Mouse (Mus musculus) central nervous system, embryonic 18 days (tissue): ENCODE results near the gene Pfas. TPM values are rescaled to one million over a fixed set of nuclear protein-coding genes. Genes with fewer than 3 reads are reported as not detected.

Experiments used
- polyA plus RNA-seq: library from polyadenylated mRNA; depleted of rRNA; stranded (reverse); fragments of >200 nt; gene quantifications from 2 replicates; pipeline ENCODE4 v1.2.3, GENCODE M21; 2012; rRNA removed

Pfas gene
- 21.3 and 22.2 TPM in 2 replicates for polyA plus RNA-seq

GRCm38 (mm10) chr11:69008182-69009121, at the start of gene Pfas:
Gene Pfas, minus strand, starts transcription at chr11:69008460.

GRCm38 (mm10) chr11:69045531-69046394, 37.5 kb upstream of the Pfas start, which contains the start of gene Aurkb:
Gene Aurkb, plus strand, starts transcription at chr11:69045647.

DNA sequence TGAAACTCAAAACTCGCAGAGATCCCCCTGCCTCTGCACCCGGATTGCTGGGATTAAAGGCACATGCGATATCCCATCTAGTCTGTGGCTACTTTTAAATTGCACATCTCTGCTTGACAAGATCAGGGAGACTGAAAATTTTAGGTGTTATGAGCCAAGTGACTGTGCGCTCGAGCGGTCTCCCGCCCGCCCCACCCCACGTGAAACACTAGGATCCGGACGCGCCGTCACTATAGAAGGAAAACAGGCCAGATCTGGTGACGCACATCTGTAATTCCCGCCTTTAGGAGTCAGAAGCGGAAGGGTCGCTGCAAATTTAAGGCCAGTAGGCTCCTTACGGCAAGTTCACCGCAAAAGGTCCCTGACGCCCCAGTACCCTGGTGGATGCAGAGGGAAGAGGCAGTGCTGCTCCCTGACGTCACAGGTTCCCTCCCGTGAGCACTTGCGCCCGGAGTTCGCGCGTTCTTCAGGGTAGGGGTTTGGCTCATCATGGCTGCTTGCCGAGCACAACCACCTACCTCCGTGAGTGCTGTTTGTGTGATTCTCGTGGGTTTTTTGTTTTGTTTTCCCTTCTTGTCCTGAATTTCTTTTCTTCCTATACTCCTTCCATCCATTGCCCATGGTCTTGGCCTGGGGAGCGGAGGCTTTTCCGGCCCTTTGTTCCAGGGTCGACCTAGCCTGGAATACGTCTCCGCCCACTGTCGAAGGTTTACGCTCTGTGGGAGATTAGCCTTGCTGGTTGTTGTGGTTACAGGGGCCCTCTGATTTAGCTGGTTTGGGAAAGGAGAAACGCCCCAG, 7.6 kb upstream of the Pfas start, which contains the start of gene Ctc1:
Gene Ctc1 (plus strand): TSS at position 268 of the 798 bp plus-strand sequence.

DNA sequence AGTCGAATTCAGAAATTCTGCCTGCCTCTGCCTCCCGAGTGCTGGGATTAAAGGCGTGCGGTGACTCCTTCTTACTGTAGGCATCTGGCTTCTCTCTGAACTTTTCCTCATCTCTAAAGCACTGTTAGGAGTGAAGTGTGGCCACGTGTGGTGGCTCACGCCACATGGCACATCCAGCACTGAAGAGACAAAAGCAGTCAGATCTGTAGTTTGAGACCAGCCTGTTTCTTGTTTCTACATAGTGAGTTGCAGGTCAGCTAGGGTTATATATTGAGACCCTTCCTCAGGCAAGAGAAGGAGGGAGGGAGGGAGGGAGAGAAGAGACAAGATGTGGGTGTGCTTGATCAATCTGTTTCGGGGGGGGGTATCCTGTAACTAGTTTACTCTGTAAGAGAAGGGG, 33.2 kb downstream of the Pfas start, which contains the start of gene Rangrf:
Gene Rangrf (minus strand): TSS at position 101 of the 400 bp plus-strand sequence.

GRCm38 (mm10) chr11:68967337-68968282, 40.6 kb downstream of the Pfas start, which contains the start of gene Slc25a35:
Gene Slc25a35, plus strand, starts transcription at chr11:68968131.

GRCm38 (mm10) chr11:68957308-68957707, 51.0 kb downstream of the Pfas start, which contains the start of gene Arhgef15:
Gene Arhgef15, minus strand, starts transcription at chr11:68957480.

Other genes starting within 250 kb of the Pfas start
- gene Ndel1, start 136.6 kb downstream of the Pfas start, polyA plus RNA-seq, result 82.7 and 83.6 TPM in 2 replicates
- 0.05 and 0.34 TPM in 2 replicates for gene Rnf222, start 119.9 kb downstream of the Pfas start, polyA plus RNA-seq
- 2,315 and 2,419 TPM in 2 replicates for gene Rpl26, start 106.9 kb downstream of the Pfas start, polyA plus RNA-seq
- gene Odf4, start 81.4 kb downstream of the Pfas start, polyA plus RNA-seq, result 3.6 and 4.3 TPM in 2 replicates
- 32.4 and 33.6 TPM in 2 replicates for gene Arhgef15, start 51.0 kb downstream of the Pfas start, polyA plus RNA-seq
- gene Slc25a35, start 40.3 kb downstream of the Pfas start, polyA plus RNA-seq, result 2.6 and 2.7 TPM in 2 replicates
- 26.9 and 31.1 TPM in 2 replicates for gene Rangrf, start 33.3 kb downstream of the Pfas start, polyA plus RNA-seq
- gene Ctc1, start 7.5 kb upstream of the Pfas start, polyA plus RNA-seq, result 102 and 109 TPM in 2 replicates
- gene Aurkb, start 37.2 kb upstream of the Pfas start, polyA plus RNA-seq, result 16.9 and 19.1 TPM in 2 replicates
- gene Borcs6, start 51.3 kb upstream of the Pfas start, polyA plus RNA-seq, result 25.1 and 25.6 TPM in 2 replicates
- gene Tmem107, start 62.3 kb upstream of the Pfas start, polyA plus RNA-seq, result 32.3 and 33.9 TPM in 2 replicates
- 324 and 361 TPM in 2 replicates for gene Vamp2, start 80.0 kb upstream of the Pfas start, polyA plus RNA-seq
- gene Per1, start 86.8 kb upstream of the Pfas start, polyA plus RNA-seq, result 11.5 and 13.7 TPM in 2 replicates
- 1.6 and 1.7 TPM in 2 replicates for gene Hes7, start 111.9 kb upstream of the Pfas start, polyA plus RNA-seq
- 1.2 TPM in 2 replicates for gene 9130213A22Rik, start 114.1 kb upstream of the Pfas start, polyA plus RNA-seq
- 16.7 and 18.3 TPM in 2 replicates for gene Aloxe3, start 117.4 kb upstream of the Pfas start, polyA plus RNA-seq
- 0.49 and 1.0 TPM in 2 replicates for gene Alox12b, start 148.5 kb upstream of the Pfas start, polyA plus RNA-seq
- 0.36 and 0.44 TPM in 2 replicates for gene Alox8, start 189.4 kb upstream of the Pfas start, polyA plus RNA-seq
- gene Gucy2e, start 228.6 kb upstream of the Pfas start, polyA plus RNA-seq, result 0.60 and 0.67 TPM in 2 replicates